Mouse (Mus musculus) hindbrain, postnatal 0 days (tissue): ENCODE measurements around the gene Fry. TPM values are rescaled to one million over a fixed set of nuclear protein-coding genes. Genes with fewer than 3 reads are reported as not detected.

Experiments
- ATAC-seq: fragments of 200-750 bp; cut with Nextera tagmentation; 2 replicates; pipeline ENCODE4 v1.8.0; 2017; ENCODE audit warnings: mild to moderate bottlenecking, moderate TSS enrichment, moderate library complexity
- DNase-seq: peaks from one replicate; pipeline ENCODE4 v3.0.0-alpha.2; 2015; ENCODE audit warnings: low spot score
- H3K27ac ChIP-seq: fragments of 300-500 bp; sonication (generic); 2 replicates; pipeline ENCODE4 v1.5.1; 2014; ENCODE audit warnings: mild to moderate bottlenecking
- H3K27me3 ChIP-seq: fragments of 300-500 bp; sonication (generic); 2 replicates; pipeline ENCODE4 v1.6.1; 2014; ENCODE audit warnings: low read length, mixed read lengths; ENCODE audit not compliant: insufficient read depth
- H3K36me3 ChIP-seq: fragments of 300-500 bp; sonication (generic); 2 replicates; pipeline ENCODE4 v1.6.1; 2014; ENCODE audit warnings: low read length, mixed read lengths; ENCODE audit not compliant: insufficient read depth
- H3K4me1 ChIP-seq: fragments of 300-500 bp; sonication (generic); 2 replicates; pipeline ENCODE4 v1.6.1; 2014; ENCODE audit warnings: antibody characterized with exemption, low read length, mixed read lengths; ENCODE audit not compliant: insufficient read depth
- H3K4me2 ChIP-seq: fragments of 300-500 bp; sonication (generic); 2 replicates; pipeline ENCODE4 v1.6.1; 2014; ENCODE audit warnings: low read depth, mild to moderate bottlenecking, low read length, moderate library complexity, mixed read lengths
- H3K4me3 ChIP-seq: fragments of 300-500 bp; sonication (generic); 2 replicates; pipeline ENCODE4 v1.5.1; 2014; ENCODE audit warnings: low read length
- H3K9ac ChIP-seq: fragments of 300-500 bp; sonication (generic); replicated peaks from 2 replicates; pipeline ENCODE4 v1.6.1; 2014; ENCODE audit warnings: mild to moderate bottlenecking, low read length, moderate library complexity, mixed read lengths
- H3K9me3 ChIP-seq: fragments of 300-500 bp; sonication (generic); 2 replicates; pipeline ENCODE4 v1.6.1; 2016; ENCODE audit warnings: low read length, mixed read lengths
- CTCF ChIP-seq: IDR thresholded peaks from 2 replicates; pipeline ENCODE4 v1.5.1; 2016; ENCODE audit warnings: antibody characterized with exemption, control low read depth, low read depth
- WGBS: fragments of 180-500 bp; shearing (Covaris S2); extraction: QIAGEN DNeasy Blood & Tissue Kit; methylation state at CpG from one replicate; pipeline ENCODE4 v1.1.7; 2014; 5-methylcytosine and 5-hydroxymethylcytosine counted together
- polyA plus RNA-seq: library from polyadenylated mRNA; unstranded; fragments of >200 nt; fragmentation: Nextera tagmentation; extraction: Ambion mirVana; gene quantifications from 2 replicates; pipeline ENCODE4 v1.2.1, GENCODE M21; 2015
- total RNA-seq: library from RNA; depleted of rRNA; stranded (reverse); fragments of >200 nt; gene quantifications from 2 replicates; pipeline ENCODE4 v1.2.3, GENCODE M21; 2014

The Fry gene
- total and polyA plus RNA-seq, 2 experiments from 2014 or later: 47.7 to 122 TPM

- Histone ChIP-seq H3K4me3 (no peak overlapping the region), H3K36me3 (no peaks in the 10 kb centered on the region), H3K9me3 (no peaks in the 10 kb centered on the region), H3K27me3 (no peaks in the 10 kb centered on the region), H3K27ac (no peak overlapping the region), H3K9ac (no peak overlapping the region), H3K4me2 (no peak overlapping the region), H3K4me1 (no peaks in the 10 kb centered on the region)
- no peak for TF ChIP-seq CTCF
- no peak for DNase-seq
- no peak for ATAC-seq
- 74% methylated on average over 5 of the region's 5 CpGs for WGBS
Observed at GRCm38 (mm10) chr5:150166811-150167210, 48.4 kb downstream of the Fry start.

- no peaks in the 10 kb centered on the region for H3K4me1 ChIP-seq
- no peak overlapping the region for H3K9ac ChIP-seq
- no peak overlapping the region for H3K27ac ChIP-seq
- no peaks in the 10 kb centered on the region for H3K27me3 ChIP-seq
- DNase-seq: no peak
- H3K9me3 ChIP-seq: no peaks in the 10 kb centered on the region
- no peak overlapping the region for H3K4me2 ChIP-seq
- WGBS: 50% methylated on average over 2 of the region's 2 CpGs
- no peaks in the 10 kb centered on the region for H3K36me3 ChIP-seq
- ATAC-seq: no peak
- no peak overlapping the region for H3K4me3 ChIP-seq
- no peak for TF ChIP-seq CTCF
Observed at GRCm38 (mm10) chr5:150167287-150167686, 48.8 kb downstream of the Fry start.

GRCm38 (mm10) chr5:150168712-150169111 lies 50.3 kb downstream of the Fry start:
- peak; percentile 94 for DNase-seq
- 3% methylated on average over 9 of the region's 9 CpGs for WGBS
- Histone ChIP-seq H3K9ac (no peak overlapping the region), H3K4me2 (no peak overlapping the region), H3K4me3 (no peak overlapping the region), H3K36me3 (no peaks in the 10 kb centered on the region), H3K27ac (no peak overlapping the region), H3K4me1 (no peaks in the 10 kb centered on the region), H3K27me3 (no peaks in the 10 kb centered on the region), H3K9me3 (no peaks in the 10 kb centered on the region)
- peak; percentile 81 for TF ChIP-seq CTCF
- peak; percentile 90 for ATAC-seq

GRCm38 (mm10) chr5:150171562-150171961 lies 53.1 kb downstream of the Fry start:
- Histone ChIP-seq H3K4me2 (no peak overlapping the region), H3K4me1 (no peaks in the 10 kb centered on the region), H3K36me3 (no peaks in the 10 kb centered on the region), H3K4me3 (no peak overlapping the region), H3K27me3 (no peaks in the 10 kb centered on the region), H3K9me3 (no peaks in the 10 kb centered on the region), H3K9ac (no peak overlapping the region), H3K27ac (no peak overlapping the region)
- WGBS: 69% methylated on average over 10 of the region's 10 CpGs
- DNase-seq (no peak), ATAC-seq (no peak)
- TF ChIP-seq CTCF: no peak

DNA sequence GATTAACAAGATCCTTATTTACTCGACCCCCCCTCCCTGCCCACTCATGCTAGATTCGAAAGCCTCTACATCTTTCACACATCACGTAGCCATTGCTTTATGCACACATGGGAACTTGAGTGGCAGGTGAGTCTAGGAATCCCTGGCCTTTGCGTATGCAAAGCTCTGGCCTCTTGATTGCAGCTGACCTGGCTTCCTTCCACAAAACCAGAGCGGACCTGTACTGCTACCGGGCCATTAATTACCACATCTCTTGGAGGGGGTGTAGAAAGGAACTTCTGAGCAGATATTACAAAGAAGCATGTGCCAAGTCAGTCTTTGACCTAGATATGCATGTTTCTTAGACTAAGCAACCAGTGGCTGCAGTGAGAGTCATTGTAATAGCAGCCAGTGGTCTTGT lies 55.4 kb downstream of the Fry start:
- no peaks in the 10 kb centered on the region for H3K4me1 ChIP-seq
- H3K27me3 ChIP-seq: no peaks in the 10 kb centered on the region
- no peaks in the 10 kb centered on the region for H3K9me3 ChIP-seq
- TF ChIP-seq CTCF: no peak
- H3K27ac ChIP-seq: no peak overlapping the region
- no peak overlapping the region for H3K4me3 ChIP-seq
- WGBS: 83% methylated on average over 6 of the region's 6 CpGs
- no peak overlapping the region for H3K9ac ChIP-seq
- no peak overlapping the region for H3K4me2 ChIP-seq
- ATAC-seq (no peak), DNase-seq (no peak)
- no peaks in the 10 kb centered on the region for H3K36me3 ChIP-seq

GRCm38 (mm10) chr5:150174950-150175349 lies 56.5 kb downstream of the Fry start:
- Histone ChIP-seq H3K36me3 (no peaks in the 10 kb centered on the region), H3K9ac (no peak overlapping the region), H3K4me3 (no peak overlapping the region), H3K9me3 (no peaks in the 10 kb centered on the region), H3K27ac (no peak overlapping the region), H3K27me3 (no peaks in the 10 kb centered on the region), H3K4me2 (no peak overlapping the region), H3K4me1 (no peaks in the 10 kb centered on the region)
- DNase-seq (no peak), ATAC-seq (no peak)
- peak; percentile 28; the same call in 1 of the 2 replicates for TF ChIP-seq CTCF

GRCm38 (mm10) chr5:150176251-150177015 lies 58.0 kb downstream of the Fry start:
- Histone ChIP-seq H3K4me1 (no peaks in the 10 kb centered on the region), H3K36me3 (no peaks in the 10 kb centered on the region), H3K4me2 (no peak overlapping the region), H3K27ac (no peak overlapping the region), H3K9ac (no peak overlapping the region), H3K9me3 (no peaks in the 10 kb centered on the region), H3K27me3 (no peaks in the 10 kb centered on the region), H3K4me3 (no peak overlapping the region)
- WGBS: 81% methylated on average over 13 of the region's 13 CpGs
- DNase-seq (no peak), ATAC-seq (no peak)
- TF ChIP-seq CTCF: no peak
